Mouse (Mus musculus) erythroblast, adult 5-6 weeks (primary cell): ENCODE data around the gene Cacna1g. TPM values are rescaled to one million over a fixed set of nuclear protein-coding genes. Genes with fewer than 3 reads are reported as not detected.

Source experiments
- ATAC-seq: replicated peaks from 2 replicates; pipeline ENCODE4 v1.8.0; 2016; ENCODE audit warnings: moderate number of reproducible peaks, mild to moderate bottlenecking, moderate TSS enrichment, inconsistent platforms; ENCODE audit not compliant: poor library complexity, low FRiP score, severe bottlenecking
- total RNA-seq, 2 experiments: library from RNA; stranded (forward) in 1 of 2; stranded (reverse) in 1 of 2; fragments of 150-400 nt in 1 of 2; fragments of 200-764, 138-1000 nt in 1 of 2; gene quantifications; 2 replicates each; pipeline versions ENCODE4 v1.2.3 to v1.2.4; 2015 to 2017; ENCODE audit warnings: low replicate concordance in 2 of 2

Gene Cacna1g
- total RNA-seq, 2 experiments from 2014 or later, result 78.9 to 122 TPM

DNA sequence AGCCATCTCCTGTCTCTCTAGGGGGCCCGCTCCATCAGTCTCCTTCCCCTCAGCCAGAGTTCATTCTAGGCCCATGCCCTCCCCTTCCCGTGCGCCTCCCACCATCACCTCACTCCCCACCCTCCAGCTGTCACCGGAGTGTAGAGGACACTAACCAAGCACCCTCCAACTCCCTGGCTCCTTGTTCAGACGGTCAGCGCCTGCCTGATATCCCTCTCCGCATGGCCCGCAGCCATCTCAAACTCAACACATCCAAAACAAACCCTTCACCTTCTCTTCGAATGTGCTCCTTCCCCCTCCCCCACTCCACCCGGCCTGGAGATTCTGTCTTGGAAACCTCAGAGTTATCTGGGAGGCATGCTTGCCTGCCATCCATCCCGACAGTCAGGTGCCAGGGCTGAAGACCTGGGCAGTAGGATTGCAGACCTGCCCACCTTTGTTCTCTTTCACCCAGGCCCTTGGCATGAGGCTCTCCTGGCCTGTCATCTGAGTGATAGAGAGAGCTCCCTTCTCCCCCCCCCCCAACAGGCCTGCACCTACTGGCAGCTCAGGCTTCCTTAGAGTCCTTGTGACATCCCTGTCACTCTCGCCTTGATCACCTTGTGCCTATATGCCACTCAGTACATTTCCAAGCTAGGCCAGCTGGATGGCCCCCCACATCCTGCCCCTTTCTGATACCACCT is 22.8 kb downstream of the Cacna1g start:
- ATAC-seq, result no peak

DNA sequence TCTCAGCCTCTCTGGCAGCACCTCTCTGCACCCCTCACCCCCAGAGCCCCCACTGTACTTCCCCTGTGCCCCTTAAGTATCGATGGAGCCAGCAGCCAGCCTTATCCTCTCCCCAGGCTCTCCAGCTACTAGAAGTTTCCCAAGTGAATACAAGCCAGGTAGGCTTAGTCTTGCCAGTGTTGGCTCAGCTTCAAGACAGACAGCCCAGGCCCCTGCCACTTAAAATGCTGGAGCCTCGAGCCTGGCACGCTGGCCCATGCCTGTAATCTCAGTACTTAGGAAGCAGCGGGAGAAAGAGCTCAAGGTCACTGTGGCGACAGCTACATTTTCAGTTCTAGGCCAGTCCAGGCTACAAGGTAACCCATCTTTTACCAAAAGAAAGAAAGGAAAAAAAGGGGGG is 24.1 kb downstream of the Cacna1g start:
- no peak for ATAC-seq

DNA sequence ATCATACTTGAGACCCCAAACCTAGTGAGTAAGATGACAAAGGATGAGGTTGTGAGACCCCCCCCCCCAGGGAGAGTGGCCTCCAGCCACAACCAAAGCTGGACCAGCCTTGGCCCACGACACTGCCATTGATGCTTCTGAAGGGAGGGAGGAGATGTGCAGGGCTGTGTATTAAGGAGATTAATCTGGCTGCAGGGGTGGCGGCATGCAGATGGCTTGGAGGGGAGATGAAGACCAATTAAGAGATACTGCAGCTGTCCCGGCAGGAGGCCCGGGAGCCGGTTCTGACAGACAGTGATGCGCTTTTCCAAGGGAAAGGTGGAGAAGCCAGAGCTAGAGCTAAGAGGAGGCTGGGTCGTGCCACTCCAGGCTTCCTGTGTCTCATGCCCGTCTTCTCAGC is 24.8 kb downstream of the Cacna1g start:
- ATAC-seq, result no peak

DNA sequence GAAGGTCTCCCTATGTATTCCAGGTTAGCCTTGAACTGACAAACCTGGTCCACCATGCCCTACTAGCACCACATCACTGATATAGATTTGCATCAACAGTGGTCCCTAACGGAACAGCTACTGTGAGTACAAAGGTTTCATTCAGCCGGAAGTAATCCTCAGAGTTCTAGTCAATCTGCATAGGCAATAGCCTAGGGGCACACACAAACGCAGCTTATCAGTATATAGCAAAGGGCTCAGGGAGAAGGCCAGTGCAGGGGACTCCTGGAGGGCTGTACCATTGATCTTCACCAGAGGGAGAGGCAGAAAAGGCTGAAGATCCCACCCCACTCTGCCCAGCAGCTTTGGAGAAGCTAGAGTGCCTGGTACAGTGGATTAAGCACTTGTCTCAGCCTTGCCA is 27.0 kb downstream of the Cacna1g start:
- ATAC-seq, result no peak

DNA sequence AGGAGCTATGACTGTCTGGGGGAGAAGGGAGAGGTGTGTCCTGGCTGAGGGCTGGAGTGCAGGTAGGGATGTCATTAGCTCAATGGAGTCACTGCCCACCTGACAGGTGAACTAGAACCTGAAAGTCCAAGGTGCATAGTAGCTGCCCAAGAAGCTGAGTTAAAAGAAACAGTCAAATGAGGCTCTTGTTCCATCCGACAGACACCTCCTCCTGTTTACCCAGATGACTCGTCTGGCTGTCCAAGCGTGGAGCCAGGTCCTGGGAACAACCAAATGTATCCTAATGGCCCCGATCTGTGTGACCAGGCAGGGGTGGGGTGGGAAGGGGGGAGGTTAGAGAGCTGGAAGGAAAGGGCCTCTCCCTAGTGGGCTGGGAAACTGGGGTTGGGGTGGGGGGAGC is 28.7 kb downstream of the Cacna1g start:
- no peak for ATAC-seq

DNA sequence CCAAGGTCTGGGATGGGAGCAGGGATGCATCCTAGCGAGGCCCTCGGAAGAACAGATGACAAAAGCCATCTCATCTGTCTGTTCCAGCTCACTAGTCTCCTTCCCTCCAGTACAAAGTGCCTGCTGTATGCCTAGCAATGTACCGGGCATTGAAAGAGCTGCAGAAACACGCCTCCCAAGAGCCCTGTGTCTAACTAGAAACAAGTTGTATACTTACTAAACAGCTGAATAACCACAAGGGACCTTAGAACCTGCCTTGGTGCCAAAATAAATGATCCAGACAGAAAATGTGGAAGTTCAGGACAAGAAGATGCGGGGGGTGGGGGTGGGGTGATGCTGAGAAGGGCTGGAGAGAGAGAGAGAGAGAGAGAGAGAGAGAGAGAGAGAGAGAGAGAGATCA is 29.2 kb downstream of the Cacna1g start:
- no peak for ATAC-seq

DNA sequence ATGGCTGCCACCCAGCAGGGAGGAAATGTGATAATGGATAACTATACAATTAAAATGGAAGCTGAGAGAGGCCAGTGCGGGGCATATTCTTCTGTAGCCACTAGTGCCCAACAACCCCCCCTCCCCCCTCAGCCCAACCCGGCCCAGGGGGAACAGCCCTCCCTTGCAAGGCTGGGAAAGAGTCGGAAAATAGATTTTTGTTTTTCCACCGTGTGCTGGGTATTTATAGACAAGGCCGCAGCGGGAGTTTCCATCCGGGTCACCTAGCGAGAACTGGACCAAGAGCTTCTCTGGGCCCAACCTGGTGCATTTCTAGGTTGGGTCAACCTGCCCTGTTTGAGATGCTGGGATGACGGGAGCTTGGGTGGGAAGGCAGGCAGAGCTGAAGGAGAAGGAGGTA is 32.2 kb downstream of the Cacna1g start:
- no peak for ATAC-seq

DNA sequence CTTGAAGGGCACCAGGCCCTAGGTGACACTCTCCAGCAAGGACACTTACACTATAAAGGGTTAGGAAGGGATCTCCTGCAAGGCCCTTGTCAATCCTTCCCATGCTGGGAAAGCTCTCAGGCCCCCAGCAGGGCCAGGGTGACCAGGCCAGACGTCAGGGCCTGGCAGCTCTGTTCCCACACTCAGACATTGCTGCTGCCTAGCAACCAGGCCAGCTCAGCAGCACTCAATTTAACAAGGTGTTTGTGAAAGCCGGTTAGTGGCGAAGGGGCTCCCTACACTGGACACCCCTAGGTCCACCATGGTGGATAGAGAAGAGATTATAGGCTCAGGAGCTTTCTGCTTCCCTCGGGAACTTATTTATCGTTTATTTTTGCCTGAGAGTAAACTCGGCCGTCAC is 32.9 kb downstream of the Cacna1g start:
- ATAC-seq, result no peak

DNA sequence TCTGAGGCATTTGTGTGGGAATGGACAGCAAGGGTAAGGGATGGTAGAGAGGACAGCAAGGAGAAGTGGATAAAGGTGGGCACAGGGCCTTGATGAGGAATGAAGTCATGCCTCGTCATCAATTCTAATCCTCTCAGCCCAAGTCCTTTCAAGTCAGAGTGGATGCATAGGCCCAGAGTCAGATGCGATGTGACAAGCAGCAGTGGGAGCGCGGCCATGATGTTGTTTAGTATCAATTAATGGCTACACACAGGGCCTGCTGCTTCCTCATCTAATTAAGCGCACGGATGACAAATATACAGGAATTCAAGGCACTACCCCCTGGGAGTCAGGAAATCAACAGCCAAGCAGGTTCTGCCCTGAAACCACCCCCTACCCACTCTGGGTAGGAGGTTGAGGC is 33.6 kb downstream of the Cacna1g start:
- ATAC-seq, result no peak

DNA sequence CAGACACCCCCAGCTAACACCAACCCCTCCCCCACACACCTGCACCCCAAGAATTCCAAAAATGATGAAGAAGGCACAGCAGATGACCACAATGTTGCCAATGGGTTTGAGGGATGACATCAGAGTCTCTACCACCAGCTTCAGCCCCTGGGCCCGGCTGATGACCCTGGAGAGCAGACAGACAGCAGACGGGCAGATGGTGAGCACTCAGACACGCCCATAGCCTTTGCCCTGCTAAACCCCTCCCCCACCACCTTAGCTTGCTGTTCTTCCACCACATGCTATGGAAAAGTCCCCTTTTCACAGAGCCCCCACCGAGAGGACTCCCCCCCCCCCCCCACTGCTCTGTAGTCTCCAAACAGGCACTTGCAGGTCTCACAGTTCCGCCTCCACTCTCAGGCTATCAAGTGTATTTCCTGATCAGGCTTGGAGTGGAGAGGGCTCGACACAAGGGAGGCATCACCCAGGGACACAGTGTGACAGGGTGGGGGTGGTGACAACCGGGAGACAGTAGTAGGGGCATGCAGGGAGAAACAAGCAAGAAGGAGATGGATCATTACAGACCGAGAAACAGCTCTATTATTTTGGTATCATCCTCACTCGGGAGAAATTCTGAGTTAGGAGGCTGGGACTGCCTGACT is 44.9 kb downstream of the Cacna1g start:
- ATAC-seq, result no peak

DNA sequence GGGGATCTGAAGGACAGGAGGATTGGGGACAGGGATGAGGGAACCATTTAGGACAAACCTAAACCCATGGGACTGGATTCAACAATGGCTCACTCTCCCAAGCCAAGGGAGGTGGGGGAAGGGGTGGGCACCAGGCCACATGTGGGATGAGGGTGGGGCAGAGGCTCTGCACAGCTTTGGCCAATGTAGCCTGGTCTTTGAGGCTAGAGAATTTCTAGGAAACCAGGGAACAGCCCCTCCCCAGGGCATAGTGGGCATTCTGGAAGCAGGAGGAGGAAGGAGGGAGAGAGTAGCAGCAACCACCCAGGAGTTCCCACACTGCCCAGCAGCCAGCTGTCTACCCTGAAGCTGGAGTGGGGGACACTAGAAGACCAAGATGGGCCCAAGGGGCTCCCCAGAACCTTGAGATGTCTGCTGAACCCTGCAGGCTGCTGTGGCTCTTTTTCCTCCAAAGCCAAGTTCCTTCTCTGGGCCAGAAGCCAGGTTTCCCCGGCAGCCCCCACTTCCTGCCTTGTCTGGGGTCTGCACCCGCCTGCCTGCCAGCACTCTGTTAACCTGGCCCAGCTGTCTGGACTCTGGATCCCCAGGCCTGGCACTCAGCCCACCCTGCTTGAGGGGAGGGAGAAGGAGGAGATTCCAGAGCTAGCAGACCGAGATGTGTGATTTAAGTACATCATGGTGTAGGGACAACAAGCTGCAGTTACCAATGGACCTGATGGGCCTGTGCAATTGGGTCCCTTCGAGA is 45.7 kb downstream of the Cacna1g start:
- ATAC-seq, result no peak

DNA sequence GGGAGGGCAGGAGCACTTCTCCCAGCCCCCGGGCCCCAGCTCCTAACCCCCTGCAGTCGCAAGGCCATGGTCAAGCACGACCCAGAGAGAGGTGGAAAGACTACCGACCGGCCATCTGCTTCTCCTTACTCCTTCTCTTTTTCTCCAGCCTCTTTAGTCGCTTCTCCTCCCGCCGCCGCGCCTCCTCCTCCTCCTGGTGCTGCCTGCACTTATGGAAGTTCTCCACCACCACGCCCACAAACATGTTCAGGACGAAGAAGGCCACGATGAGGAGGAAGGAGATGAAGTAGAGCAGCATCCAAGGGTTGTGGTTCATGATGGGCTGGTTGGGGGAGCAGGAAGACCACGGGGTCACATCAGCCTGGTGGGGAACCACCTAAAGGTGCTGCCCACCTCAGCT is 48.3 kb downstream of the Cacna1g start:
- ATAC-seq, result no peak

DNA sequence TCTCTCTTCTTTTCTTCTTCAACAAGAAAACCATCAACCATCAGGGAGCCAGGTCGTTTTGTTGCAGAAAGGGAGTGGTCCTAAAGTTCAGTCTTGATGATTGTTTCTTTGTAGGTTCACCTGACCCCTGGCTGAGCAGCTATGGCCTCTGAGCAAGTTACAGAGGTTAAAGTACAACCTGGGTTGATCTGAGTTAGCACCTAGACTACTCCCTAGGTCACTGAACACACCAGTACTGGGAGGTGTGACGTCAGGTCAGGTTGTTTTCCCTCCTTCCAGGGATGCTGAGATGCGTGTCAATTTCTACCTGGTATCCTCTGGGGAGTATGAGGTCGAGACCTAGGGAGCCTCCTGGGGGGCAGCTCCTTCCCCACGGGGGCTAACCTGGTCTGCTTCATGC is 48.8 kb downstream of the Cacna1g start:
- ATAC-seq, result no peak

DNA sequence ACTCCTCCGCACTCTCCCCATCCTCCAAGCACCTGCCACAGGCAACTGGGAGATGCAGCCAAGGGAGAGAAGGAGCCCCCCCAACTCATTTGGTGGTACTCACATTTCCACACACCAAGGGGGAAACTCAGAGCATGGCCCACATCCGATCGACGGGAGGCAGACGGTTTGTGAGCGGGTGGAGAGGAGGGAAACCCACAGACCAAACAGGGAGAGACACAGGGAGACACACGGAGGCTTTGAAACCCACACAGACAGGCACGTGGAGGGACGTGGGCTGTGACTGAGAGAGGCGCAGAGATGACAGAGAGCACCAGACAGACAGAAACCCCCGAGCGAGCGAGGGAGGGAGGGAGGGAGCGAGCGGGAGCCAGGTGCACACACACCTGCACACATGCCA is 49.6 kb downstream of the Cacna1g start:
- ATAC-seq, result no peak

DNA sequence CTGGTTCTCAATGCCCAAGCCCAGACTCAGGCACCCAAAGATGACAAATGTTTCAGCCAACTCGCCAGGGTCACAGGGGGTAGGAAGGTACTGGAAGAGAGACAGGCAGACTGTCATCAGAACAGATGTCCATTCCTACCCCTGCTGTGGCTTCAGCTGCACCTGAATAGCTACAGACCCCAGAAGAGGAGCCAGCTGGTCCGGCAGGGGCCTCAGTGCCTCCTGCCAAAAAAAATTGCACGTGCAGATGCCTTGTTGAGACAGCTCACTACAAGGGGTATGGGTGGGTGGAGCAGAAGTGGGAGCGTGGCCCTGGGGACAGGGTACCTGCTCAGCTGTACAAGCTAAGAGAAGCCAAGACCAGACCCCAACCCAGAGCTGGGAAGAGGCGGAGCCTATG is 50.1 kb downstream of the Cacna1g start:
- ATAC-seq, result no peak

DNA sequence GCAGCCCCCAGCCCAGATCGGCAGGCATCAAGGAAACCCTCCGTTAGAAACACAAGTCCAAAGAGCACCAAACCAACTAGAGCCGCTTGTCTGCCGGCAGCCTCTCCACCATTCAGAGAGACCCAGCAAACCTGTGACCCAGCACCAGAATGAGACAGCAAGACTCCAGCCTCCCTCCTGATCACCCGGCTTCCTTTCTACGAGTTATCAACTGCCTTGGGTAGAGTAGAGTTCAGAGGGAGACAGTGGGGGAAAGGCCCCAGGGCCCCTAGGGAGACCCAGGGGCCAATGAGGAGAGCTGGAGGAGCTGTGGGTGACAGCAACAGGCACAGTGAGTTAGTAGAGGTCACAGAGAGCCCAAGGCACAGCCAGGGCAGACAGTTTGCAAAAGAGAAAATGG is 53.0 kb downstream of the Cacna1g start:
- no peak for ATAC-seq

DNA sequence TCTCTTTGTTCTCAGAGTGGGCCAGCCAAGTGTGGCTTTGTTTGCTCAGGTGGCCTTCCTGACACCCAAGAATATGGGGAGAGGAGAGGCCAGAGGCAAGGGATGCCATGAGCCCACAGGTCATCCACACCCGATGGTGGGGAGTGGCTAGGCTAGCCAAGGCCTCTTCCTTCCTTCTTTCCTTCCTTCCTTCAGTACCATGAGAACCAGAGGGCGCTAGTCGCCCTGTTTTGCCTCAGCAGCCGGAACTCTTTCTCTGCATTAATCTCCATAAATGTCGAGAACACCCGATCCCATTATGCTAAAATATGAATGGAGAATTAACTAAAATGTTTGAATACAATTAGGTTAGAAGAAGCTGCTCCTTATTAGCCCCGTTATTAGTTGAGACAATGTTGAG is 53.7 kb downstream of the Cacna1g start:
- no peak for ATAC-seq

DNA sequence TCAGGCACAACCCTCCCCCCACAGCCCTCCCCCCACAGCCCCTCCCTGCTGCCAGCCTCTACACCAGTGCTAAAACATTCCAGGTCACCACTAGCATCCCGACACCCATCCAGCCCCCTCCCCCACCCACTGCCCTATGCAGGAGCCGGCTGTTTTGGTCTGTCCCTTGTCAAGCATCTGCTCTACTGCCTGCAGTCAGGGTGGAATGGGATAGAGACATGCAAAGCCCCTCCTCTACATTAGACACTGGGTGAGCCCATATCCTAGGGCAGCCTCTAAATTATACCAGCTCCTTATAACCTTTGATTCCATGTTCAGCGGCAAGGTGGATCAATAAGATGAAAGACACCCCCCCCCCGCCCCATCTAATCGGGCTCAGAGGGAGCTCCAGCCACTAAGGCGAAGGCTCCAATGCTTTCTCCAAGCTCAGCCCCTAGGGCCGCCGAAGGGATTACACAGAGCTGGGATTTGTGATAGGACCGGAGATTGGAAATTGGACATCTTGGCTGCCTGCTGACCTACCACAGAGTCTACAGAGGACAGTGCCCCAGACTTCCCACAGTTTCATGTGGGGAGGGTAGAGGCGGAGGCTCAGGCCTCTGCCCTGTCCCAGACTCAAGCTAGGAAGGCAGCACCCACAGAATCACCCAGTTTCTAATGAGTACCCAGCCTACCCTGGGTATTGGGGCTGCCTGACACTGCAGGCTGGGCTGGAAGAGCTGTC is 54.8 kb downstream of the Cacna1g start:
- ATAC-seq, result no peak

DNA sequence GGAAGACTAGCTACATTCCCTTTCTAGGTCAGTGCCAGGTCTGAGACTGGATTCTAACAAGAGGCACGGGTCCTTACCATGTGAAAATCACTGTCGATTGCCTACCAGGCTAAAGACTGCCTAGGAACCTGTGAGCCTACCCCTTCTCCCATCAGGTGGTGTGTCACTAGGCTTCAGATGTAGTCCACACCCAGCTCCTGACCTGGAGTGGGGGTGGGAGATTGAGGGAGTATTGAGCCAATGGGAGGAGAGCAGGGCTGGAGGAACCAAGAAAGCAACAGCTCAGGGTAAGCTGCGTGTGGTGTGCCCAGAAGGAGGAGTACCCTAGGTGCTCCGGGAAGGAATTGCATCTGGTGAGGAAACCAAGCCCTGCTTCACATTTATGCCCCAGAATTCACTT is 60.0 kb downstream of the Cacna1g start:
- no peak for ATAC-seq

DNA sequence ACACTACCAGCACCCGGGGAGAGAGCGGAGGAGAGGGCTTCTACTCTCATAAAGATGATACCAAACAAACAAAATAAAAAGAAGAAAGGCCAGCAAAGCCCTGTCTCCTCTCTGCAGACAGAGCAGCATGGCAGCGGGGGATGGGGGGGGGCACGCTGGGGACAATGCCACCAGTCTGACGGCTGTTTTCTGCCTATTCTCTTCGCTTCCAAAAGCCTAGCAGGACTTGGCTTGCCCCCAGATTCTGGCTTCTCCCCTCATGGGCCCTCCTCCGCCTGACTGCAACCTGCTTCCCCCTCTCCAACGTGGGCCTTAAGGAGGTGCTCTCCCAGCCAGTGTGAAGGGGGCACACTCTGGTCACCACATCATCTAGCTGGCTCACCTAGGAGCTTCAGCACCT is 60.5 kb downstream of the Cacna1g start:
- no peak for ATAC-seq

DNA sequence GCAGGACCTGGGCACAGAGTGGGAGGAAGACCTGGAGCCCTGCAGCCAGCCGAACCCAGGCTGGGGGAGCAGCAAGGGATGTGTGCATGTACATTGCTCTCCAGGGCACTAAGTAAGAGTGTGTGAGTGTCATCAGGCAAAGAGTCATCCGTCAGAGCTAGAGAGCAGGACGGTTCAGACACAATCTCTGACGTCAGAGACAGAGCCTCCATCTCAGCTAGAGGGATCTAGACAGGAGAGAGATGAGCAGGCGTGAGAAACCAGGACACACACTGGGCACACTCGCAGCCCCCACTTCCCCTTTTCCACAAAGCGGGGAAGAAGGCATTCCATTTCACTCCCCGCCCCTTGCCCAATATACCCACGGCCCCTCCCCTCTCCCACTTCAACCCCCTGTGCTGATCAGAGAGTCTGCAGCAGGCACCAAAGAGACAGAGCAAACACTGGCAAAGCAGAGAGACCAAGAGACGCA is 61.0 kb downstream of the Cacna1g start:
- no peak for ATAC-seq
